Mouse (Mus musculus): ENCODE results near the gene A3galt2. TPM values are rescaled to one million over a fixed set of nuclear protein-coding genes. Genes with fewer than 3 reads are reported as not detected.

Gene A3galt2
- total and polyA plus RNA-seq, 2 experiments from 2014 or later: 0.05 to 0.38 TPM

DNA sequence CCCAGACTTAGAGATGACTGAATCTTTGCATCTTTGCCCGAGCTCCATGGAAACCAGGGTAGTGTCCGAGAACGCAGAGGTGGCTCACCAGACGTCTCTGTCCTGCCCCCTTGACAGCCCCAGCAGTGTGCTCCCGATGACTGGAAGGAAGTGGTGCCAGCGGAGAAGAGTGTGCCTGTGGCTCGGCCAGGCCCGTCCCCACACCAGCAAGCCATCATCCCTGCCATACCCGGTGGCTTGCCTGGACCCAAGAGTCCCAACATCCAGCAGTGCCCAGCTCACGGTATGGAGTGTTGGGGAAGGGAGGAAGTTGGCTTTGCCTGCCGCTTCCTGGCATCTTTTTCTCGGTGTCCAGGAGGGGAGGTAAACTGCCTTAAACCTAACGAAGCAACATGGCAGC lies 31.7 kb upstream of the A3galt2 start:
- Histone ChIP-seq H3K4me3 (ENCODE audit: low read depth, low read length) (no peak overlapping the region), H3K9ac (replicated peaks; ENCODE audit: low read length, poor library complexity, severe bottlenecking) (no peak overlapping the region), H3K36me3 (ENCODE audit: insufficient read depth, low read length) (peaks cover 3% of the 10 kb centered on the region; the same call in 1 of the 2 replicates), H3K4me1 (ENCODE audit: insufficient read depth, low read length) (0 out of 2 replicates have a peak, but pooled peaks cover 7% of the 10 kb centered on the region), H3K9me3 (ENCODE audit: low read length) (no peaks in the 10 kb centered on the region), H3K27me3 (ENCODE audit: insufficient read depth, low read length) (no peaks in the 10 kb centered on the region), H3K27ac (ENCODE audit: low read depth, low read length) (no peak overlapping the region), H3K4me2 (ENCODE audit: low read depth, low read length, poor library complexity, severe bottlenecking) (no peak overlapping the region)
- 70% methylated on average over 13 of the region's 13 CpGs for WGBS
- DNase-seq (ENCODE audit: low spot score) (no peak), ATAC-seq (ENCODE audit: low FRiP score) (no peak)
- no peak for TF ChIP-seq CTCF (IDR thresholded peaks at IDR 0.05)

DNA sequence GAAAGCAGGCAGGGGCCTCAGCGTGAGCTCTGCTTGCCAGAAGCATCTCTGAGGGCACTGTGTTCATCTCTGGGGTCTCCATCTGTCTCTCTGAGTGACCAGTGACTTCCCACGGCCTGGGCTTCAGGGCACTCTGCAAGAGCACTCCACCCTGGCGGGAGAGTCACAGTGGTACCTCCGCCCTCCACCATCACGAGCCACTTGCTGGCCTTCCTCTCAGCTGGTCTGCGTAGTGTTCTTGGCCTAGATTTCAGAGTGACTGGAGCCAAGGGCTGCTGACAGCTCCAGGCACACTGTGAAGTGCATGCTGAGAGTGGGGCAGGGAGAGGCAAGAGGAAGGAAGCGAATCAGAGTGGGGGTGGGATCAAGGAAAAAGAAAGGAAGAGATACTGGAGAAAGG lies 31.1 kb upstream of the A3galt2 start:
- DNase-seq (ENCODE audit: low spot score) (no peak), ATAC-seq (ENCODE audit: low FRiP score) (no peak)
- peaks cover 13% of the 10 kb centered on the region; the same call in 1 of the 2 replicates for H3K4me1 ChIP-seq (ENCODE audit: insufficient read depth, low read length)
- no peaks in the 10 kb centered on the region for H3K9me3 ChIP-seq (ENCODE audit: low read length)
- no peak overlapping the region for H3K27ac ChIP-seq (ENCODE audit: low read depth, low read length)
- H3K27me3 ChIP-seq (ENCODE audit: insufficient read depth, low read length): no peaks in the 10 kb centered on the region
- no peak for TF ChIP-seq CTCF (IDR thresholded peaks at IDR 0.05)
- no peak overlapping the region for H3K9ac ChIP-seq (replicated peaks; ENCODE audit: low read length, poor library complexity, severe bottlenecking)
- 63% methylated on average over 7 of the region's 7 CpGs for WGBS
- no peak overlapping the region for H3K4me2 ChIP-seq (ENCODE audit: low read depth, low read length, poor library complexity, severe bottlenecking)
- H3K4me3 ChIP-seq (ENCODE audit: low read depth, low read length): no peak overlapping the region
- H3K36me3 ChIP-seq (ENCODE audit: insufficient read depth, low read length): peaks cover 3% of the 10 kb centered on the region; the same call in 1 of the 2 replicates

DNA sequence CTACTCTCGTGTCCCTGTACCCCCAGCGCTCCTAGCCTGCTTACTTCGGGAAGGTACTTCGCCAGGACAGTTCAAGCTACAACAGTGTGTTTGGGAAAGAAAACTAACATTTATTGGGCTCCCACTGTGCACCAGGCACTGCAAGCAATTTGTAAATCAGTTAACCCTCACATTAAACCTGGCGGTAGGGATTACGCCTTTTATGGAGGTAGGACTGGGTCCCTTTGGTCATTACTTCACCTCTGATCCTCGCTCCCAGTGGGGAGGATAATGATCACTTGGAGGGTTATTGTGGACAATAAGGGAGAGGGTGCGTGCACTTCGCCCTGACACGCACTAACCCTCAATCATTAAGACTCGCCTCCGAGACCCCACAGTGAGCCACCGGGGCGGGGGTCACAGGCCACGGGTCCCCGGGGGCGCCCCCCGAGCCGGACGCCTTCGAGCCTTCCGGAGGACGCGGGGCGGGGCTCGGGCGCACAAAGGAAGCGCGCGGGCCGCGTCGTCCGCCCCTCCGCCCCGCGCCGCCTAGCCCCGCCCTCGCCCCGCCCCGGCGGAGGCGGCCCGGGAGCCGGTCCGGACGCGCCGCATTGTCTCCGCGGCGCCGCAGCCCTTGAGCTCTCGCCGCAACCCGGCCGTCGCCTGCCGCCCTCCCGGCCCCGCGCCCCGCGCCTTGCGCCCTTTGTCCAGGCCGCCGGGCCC lies 28.0 kb upstream of the A3galt2 start:
- no peaks in the 10 kb centered on the region for H3K9me3 ChIP-seq (ENCODE audit: low read length)
- peak; percentile 82 for ATAC-seq (ENCODE audit: low FRiP score)
- WGBS: 4% methylated on average over 37 of the region's 68 CpGs
- H3K4me3 ChIP-seq (ENCODE audit: low read depth, low read length): peak overlapping the region; percentile 81
- peaks cover 11% of the 10 kb centered on the region; the same call in 1 of the 2 replicates for H3K4me1 ChIP-seq (ENCODE audit: insufficient read depth, low read length)
- peak overlapping the region; percentile 83 for H3K4me2 ChIP-seq (ENCODE audit: low read depth, low read length, poor library complexity, severe bottlenecking)
- no peak for TF ChIP-seq CTCF (IDR thresholded peaks at IDR 0.05)
- no peaks in the 10 kb centered on the region for H3K27me3 ChIP-seq (ENCODE audit: insufficient read depth, low read length)
- peak; percentile 84 for DNase-seq (ENCODE audit: low spot score)
- peaks cover 3% of the 10 kb centered on the region; the same call in 1 of the 2 replicates for H3K36me3 ChIP-seq (ENCODE audit: insufficient read depth, low read length)
- H3K9ac ChIP-seq (replicated peaks; ENCODE audit: low read length, poor library complexity, severe bottlenecking): peak overlapping the region; percentile 100
- H3K27ac ChIP-seq (ENCODE audit: low read depth, low read length): peak overlapping the region; percentile 98

DNA sequence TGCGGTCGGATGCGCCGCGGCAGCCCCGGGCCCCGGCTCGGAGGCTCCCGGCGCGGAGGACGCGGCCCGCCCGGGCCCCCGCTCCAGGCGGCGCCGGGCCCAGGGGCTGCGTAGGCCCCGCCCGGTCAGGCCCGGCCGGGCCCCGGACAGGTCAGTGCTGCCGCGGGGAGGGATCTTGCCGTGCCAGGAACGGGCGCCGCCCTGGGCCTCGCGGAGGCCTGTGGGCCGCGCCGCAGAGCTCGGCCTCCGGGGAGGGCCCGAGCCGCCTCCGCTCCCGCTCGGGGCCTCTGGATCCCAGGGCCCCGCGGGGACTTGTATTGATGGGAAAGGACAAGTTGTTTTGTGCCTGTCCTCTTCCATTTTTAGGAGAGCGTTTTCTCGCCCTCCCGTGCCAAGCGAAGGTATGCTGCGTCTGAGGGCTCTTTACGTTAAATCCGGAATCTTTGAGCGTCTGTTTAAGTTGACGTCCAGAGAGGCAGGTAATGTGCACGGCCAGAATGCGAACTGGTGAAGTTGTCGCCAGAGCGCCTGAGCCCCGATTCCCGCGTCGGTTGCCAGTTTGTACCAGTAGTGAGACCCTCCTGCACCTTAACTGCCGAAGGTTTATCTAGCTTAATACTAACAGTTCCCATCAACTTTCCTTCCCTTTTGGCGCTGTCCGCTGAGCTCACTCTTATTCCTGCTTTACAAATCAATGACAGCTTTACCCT lies 27.3 kb upstream of the A3galt2 start:
- under 1% methylated on average over 61 of the region's 65 CpGs for WGBS
- H3K27ac ChIP-seq (ENCODE audit: low read depth, low read length): peak overlapping the region; percentile 98
- ATAC-seq (ENCODE audit: low FRiP score) (peak; percentile 67; the same call in 1 of the 2 replicates), DNase-seq (ENCODE audit: low spot score) (no peak)
- TF ChIP-seq CTCF (IDR thresholded peaks at IDR 0.05): no peak
- H3K4me3 ChIP-seq (ENCODE audit: low read depth, low read length): peak overlapping the region; percentile 81
- peaks cover 3% of the 10 kb centered on the region; the same call in 1 of the 2 replicates for H3K36me3 ChIP-seq (ENCODE audit: insufficient read depth, low read length)
- peaks cover 11% of the 10 kb centered on the region; the same call in 1 of the 2 replicates for H3K4me1 ChIP-seq (ENCODE audit: insufficient read depth, low read length)
- H3K27me3 ChIP-seq (ENCODE audit: insufficient read depth, low read length): no peaks in the 10 kb centered on the region
- no peaks in the 10 kb centered on the region for H3K9me3 ChIP-seq (ENCODE audit: low read length)
- H3K9ac ChIP-seq (replicated peaks; ENCODE audit: low read length, poor library complexity, severe bottlenecking): peak overlapping the region; percentile 100
- H3K4me2 ChIP-seq (ENCODE audit: low read depth, low read length, poor library complexity, severe bottlenecking): peak overlapping the region; percentile 83

DNA sequence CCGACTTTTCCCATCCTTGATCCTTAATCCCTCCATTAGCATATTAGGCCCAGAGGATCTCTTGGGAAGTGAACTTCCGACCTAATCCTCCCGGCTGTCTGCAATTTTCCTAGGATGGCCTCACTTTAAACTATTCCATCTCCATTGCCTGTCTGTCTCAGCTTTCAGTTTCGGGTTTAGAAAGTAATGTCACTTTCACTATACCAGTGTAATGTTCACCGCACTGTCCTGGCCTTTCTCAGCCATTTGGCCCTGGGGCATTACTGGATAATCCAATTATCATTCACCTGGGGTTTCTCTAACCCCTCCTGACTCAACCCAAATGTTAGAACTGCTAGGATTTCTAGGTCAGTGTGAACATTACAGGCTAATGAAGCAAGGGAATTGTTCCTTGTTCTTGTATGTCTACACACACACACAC lies 26.7 kb upstream of the A3galt2 start:
- no peaks in the 10 kb centered on the region for H3K36me3 ChIP-seq (ENCODE audit: insufficient read depth, low read length)
- no peak for TF ChIP-seq CTCF (IDR thresholded peaks at IDR 0.05)
- ATAC-seq (ENCODE audit: low FRiP score) (no peak), DNase-seq (ENCODE audit: low spot score) (no peak)
- H3K27me3 ChIP-seq (ENCODE audit: insufficient read depth, low read length): no peaks in the 10 kb centered on the region
- peak overlapping the region; percentile 100 for H3K9ac ChIP-seq (replicated peaks; ENCODE audit: low read length, poor library complexity, severe bottlenecking)
- H3K4me1 ChIP-seq (ENCODE audit: insufficient read depth, low read length): peaks cover 15% of the 10 kb centered on the region; the same call in 1 of the 2 replicates
- 0% methylated on average over 5 of the region's 5 CpGs for whole genome bisulfite sequencing
- H3K4me2 ChIP-seq (ENCODE audit: low read depth, low read length, poor library complexity, severe bottlenecking): peak overlapping the region; percentile 83
- no peaks in the 10 kb centered on the region for H3K9me3 ChIP-seq (ENCODE audit: low read length)
- peak overlapping the region; percentile 81 for H3K4me3 ChIP-seq (ENCODE audit: low read depth, low read length)
- peak overlapping the region; percentile 98 for H3K27ac ChIP-seq (ENCODE audit: low read depth, low read length)

Measured in midbrain, postnatal 0 days (tissue).